In genomic region chr7:140941222-140942051, GRCm38 (mm10) we compare ENCODE assay signal across 8 mouse cellular contexts. TPM values are rescaled to one million over a fixed set of nuclear protein-coding genes. Genes with fewer than 3 reads are reported as not detected.
A peak's percentile ranks its signal among the peaks of the same experiment; 100 is the strongest.
DNase-seq lines count a peak whose midpoint lies in the region; ATAC-seq lines count a peak whose summit lies in the region.

TSS of gene Pgghg (plus strand) at chr7:140941391.

- peak within 1 kb of the TSS; percentile 51 for H3K9ac ChIP-seq in hindbrain, embryonic 16.5 days (ENCODE audit: low read depth, low read length)

- intact Hi-C loops in left cerebral cortex, postnatal 36 days (cut with DNase I) = no loop called here

- H3K27ac ChIP-seq in hindbrain, embryonic 16.5 days (ENCODE audit: low read depth, low read length) = peak within 1 kb of the TSS; percentile 69

- H3K27me3 ChIP-seq in hindbrain, embryonic 16.5 days (replicated peaks; ENCODE audit: control insufficient read depth, insufficient read depth, low read length) = no peaks in the 10 kb centered on the region

- H3K9me3 ChIP-seq in hindbrain, embryonic 16.5 days (ENCODE audit: control insufficient read depth, low read length) = no peaks in the 10 kb centered on the region

- DNase-seq in adrenal gland, adult (ENCODE audit: inconsistent age in 2 of 2, low spot score in 1 of 2) = peak; percentile 92 to 98
- peak; percentile 56 to 58 for DNase-seq in cerebellum, postnatal 36 days
- peak; percentile 71 to 77 for DNase-seq in gastrocnemius, adult 8-10 months (ENCODE audit: low spot score in 2 of 2)
- peak; percentile 42 to 63 for DNase-seq in left cerebral cortex, postnatal 36 days (ENCODE audit: low spot score in 2 of 2)
- peak; percentile 91 for DNase-seq in mesoderm, embryonic 11.5 days (ENCODE audit: low read depth, low spot score)
- DNase-seq in right cerebral cortex, postnatal 4 days = peak; percentile 69
- peak; percentile 85 to 89 for DNase-seq in urinary bladder, postnatal 4 days (ENCODE audit: low spot score in 2 of 2)

- H3K4me2 ChIP-seq in hindbrain, embryonic 16.5 days (ENCODE audit: low read length) = peak within 1 kb of the TSS; percentile 61

- ATAC-seq in hindbrain, embryonic 16.5 days = peak; percentile 91

- H3K36me3 ChIP-seq in hindbrain, embryonic 16.5 days (ENCODE audit: control insufficient read depth, insufficient read depth, low read length) = no peaks in the 10 kb centered on the region

- WGBS in hindbrain, embryonic 16.5 days = 3% methylated on average over 33 of the region's 33 CpGs

- H3K4me3 ChIP-seq in hindbrain, embryonic 16.5 days (ENCODE audit: low read length) = peak within 1 kb of the TSS; percentile 45

- H3K4me1 ChIP-seq in hindbrain, embryonic 16.5 days (ENCODE audit: control insufficient read depth, insufficient read depth, low read depth, low read length) = no peaks in the 10 kb centered on the region; the same call in 1 of the 2 replicates

RNA-seq across cellular contexts. Expression of gene Pgghg, which starts in this region (rescaled TPM):
- 1 to 10 TPM; 1.4 to 2.8 (median 2.2) TPM for total RNA-seq in gastrocnemius, adult 8-10 months (2022)
- 8.3 and 10.4 TPM in 2 replicates for polyA plus RNA-seq in hindbrain, embryonic 16.5 days (2015; fragmentation: Nextera tagmentation; extraction: Ambion mirVana)
- total RNA-seq in left cerebral cortex, postnatal 36 days (2021) = 1 to 10 TPM; 3.3 to 5.8 TPM

Comparison
In these comparisons a context has a peak if more than half of its experiments do, and no peak if none do; other contexts are left out.
1. Peak in every context shown above with its lines: DNase-seq, ATAC-seq, H3K4me3 ChIP-seq and H3K27ac ChIP-seq.